Mouse (Mus musculus) heart, adult 8-10 months (tissue): ENCODE results near the gene Nfam1. TPM values are rescaled to one million over a fixed set of nuclear protein-coding genes. Genes with fewer than 3 reads are reported as not detected.
"Not testable (repeated sequence)": the region's sequence is repeated elsewhere in the genome, so short reads cannot be mapped to it uniquely, and the experiment has no call there.

Source experiments
- DNase-seq: peaks from one replicate; pipeline ENCODE4 v3.0.0; 2022; ENCODE audit warnings: low spot score
- total RNA-seq, 4 experiments: library from RNA; stranded (reverse); gene quantifications; 2 replicates each; pipeline ENCODE4 v1.2.4; 2022

Gene Nfam1
- 1 to 10 TPM; 1.1 to 4.8 (median 1.5) TPM for total RNA-seq

- DNase-seq, result peak; percentile 46
These were observed at the start of gene Nfam1 for GRCm38 (mm10) chr15:83032981-83033541. Nfam1 (minus strand) TSS chr15:83033306.

DNA sequence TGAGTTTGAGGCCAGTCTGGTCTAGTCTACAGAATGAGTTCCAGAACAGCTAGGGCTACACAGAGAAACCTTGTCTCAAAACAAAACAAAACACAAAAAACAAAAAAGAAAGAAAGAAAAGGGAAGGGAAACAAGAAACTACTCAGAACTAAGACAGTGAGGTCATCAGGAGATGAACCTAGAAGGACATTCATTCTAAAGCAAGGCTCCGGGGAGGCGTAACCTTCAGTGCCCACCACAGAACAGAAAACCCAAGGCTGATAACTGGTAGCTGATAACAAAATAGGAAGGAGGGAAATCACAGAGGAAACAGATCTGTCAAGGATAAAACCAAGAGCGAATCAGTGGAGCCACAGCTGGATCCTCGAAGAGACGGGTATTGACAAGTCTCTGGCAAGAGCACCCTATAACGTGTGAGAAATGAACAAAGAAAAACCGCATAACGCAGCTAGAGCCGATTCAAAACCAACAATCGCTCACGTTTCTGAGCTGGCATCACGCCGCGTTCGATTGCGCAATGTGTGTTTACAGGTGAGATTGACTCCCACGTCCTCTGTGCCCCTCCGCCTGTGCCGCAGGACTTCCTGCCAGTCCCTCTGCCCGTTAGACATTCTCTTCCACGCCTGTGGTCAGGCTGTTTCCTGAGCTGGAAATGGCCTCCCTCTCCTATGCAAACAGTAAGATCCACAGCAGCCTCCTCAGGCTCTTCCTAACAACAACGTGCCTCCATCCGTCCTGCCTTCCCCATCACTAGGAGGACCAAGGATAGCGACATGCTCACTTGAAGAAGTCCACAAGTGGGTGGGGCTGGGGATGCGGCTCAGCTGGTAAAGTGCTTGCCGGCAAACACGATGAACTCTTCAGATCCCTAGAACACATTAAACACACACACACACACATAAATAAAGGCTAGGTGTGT lies 42.8 kb upstream of the Nfam1 start:
- no peak for DNase-seq

DNA sequence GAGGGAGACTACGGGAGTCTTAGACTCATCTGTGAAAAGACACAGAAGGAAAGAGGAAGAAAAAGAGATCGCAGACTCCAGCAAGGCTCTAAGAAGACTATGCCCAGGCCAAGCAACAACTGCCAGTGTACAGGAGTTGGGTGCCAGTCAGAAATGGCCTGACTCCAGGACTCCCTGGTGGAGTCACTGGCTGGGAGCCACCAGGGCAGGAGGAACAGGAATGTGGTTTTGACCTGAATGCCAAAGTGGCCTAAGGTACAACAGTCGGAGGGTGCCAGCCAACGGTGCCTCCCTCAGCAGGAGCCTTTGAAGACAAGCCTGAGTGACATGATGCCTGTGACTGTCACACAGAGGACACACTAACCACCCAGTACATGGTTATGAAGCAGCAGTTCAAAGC lies 41.1 kb upstream of the Nfam1 start:
- DNase-seq, result peak; percentile 30

GRCm38 (mm10) chr15:83071752-83072151 lies 38.6 kb upstream of the Nfam1 start:
- no peak for DNase-seq

GRCm38 (mm10) chr15:83070942-83071341 lies 37.8 kb upstream of the Nfam1 start:
- peak; percentile 24 for DNase-seq

DNA sequence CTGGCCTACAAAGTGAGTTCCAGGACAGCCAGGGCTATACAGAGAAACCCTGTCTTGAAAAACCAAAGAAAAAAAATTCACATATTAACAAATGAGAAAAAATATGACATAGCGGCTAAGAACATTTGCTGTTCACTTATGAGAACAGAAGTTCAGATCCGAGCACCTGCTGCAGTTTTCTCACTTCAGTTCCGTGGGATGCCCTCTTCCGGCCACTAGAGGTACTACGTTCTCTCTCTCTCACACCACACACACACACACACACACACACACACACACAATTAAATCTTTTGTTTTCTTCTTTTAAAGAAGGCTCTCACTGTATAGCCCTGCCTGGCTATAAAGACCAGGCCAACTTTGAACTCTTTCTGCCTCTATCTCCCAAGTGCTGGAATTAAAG lies 35.2 kb upstream of the Nfam1 start:
- no peak for DNase-seq

DNA sequence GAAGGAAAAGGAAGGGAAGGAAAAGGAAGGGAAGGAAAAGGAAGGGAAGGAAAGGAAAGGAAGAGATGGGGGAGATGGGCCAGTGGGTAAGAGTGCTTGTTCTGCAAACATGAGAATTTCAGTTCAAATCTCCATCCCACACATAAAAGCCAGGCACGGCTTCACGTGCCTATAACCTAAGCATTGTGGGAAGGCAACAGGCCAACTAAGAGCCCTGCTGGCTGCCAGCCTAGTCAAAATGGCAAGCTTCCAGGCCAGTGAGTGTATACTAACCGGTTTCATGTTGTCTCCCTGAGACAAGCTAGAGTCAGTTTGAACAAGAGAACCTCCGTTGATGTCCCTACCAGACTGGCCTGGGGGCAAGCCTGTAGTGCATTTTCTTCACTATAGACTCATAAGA lies 32.4 kb upstream of the Nfam1 start:
- peak; percentile 29 for DNase-seq

DNA sequence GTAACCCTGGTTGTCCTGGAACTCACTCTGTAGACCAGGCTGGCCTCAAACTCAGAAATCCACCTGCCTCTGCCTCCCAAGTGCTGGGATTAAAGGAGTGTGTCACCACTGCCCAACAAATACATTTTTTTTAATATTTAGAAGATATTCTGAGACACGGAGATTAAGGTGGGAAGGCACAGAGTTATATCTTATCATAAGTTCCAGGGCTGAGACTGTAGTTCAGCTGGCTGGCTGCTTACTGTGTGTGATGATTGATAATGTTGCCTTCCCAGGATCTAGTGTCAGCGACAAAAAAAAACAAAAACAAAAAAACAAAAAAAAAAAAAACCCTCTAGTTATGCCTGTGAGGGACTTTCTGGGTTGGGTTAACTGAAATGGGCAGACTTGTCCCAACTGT lies 29.5 kb upstream of the Nfam1 start:
- DNase-seq, result not testable (repeated sequence)

DNA sequence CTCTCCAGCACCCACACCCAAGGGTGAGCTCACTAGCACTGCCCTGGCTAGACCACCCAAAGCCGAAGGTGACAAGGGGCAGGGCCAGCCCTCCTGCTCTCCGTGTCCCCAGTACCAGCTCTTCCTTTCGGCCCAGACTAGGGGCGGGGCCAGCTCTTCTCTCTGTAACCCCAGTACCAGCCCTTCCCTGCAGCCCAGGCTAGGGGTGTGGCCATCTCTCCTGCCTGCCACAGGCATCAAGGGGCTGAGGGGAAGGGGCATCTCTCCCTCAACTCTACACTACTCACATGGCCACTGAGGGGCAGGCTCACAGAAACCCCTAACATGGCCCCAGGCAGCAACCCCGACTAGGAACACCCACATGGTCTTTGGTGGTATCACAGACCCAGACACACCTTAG lies 28.6 kb upstream of the Nfam1 start:
- no peak for DNase-seq

GRCm38 (mm10) chr15:83059233-83059660 lies 26.1 kb upstream of the Nfam1 start:
- DNase-seq, result no peak

DNA sequence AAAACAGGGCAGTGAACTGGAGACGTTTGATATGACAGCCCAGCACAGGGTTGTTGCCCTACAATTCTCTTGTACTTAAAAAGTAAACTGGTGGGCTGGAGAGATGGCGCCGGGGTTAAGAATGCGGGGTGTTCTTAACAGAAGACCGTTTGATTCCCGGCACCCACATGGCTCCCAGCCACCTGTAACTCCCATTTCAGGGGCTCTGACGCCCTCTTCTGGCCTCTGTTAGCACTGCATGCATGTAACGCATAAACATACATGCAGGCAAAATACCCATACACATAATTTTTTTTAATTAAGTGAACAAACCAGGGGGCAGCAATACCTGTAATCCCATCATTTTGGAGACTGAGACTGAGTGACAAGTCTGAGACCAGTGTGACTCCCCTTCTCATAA lies 24.4 kb upstream of the Nfam1 start:
- DNase-seq, result no peak

DNA sequence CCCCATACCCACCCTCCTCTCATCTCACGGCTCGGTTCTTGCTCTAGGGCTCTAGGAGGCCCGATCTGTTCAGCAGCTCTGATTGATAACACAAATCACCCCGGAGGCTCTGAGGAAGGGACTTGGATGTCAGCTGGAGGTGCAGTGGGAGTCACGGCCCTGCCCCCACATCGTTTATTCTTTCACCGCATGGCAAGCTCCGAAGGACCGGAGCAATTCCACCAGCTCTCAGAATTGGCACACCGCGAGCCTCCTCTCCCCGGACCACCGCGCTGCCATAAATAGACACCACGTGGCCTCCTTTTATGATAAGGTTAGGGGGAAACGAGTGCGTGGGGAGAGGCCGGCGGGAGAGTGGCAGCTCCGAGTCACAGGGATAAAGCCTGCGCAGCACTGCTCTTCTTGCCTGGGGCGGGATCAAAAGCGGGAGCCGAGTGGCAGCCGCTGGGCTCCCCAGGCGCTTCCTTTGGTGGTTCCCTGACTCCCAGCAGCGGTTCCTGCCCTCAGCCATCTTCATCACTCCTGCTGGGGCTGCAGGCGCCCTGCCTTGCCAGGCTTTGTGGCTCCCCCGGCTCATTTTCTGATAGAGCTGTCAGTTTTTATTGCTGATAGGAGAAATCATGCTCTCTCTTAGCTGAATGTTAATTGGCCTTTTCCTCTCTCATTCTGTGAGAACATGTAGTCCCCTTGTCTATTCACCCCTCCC lies 23.4 kb upstream of the Nfam1 start:
- DNase-seq, result no peak

DNA sequence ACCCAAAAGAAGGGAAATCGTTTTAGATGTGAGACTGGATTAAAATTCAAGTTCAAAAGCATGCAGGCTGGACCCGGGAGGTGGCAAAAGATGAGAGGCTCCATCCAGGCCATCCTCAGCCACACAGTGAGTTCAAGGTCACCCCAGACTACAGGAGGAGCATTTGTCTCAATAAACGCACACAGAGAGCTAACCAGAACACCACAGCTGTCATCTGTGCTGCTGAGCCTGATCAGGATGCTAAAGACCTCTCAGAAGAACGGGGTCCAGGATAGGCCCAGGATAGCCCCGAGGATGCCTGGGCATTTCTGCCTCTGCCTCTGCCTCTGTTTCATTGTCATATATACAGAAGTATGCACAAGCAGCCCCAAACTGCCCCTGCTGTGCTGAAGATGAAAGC lies 22.5 kb upstream of the Nfam1 start:
- no peak for DNase-seq

GRCm38 (mm10) chr15:83053261-83053660 lies 20.2 kb upstream of the Nfam1 start:
- DNase-seq, result no peak

- no peak for DNase-seq
These were observed 19.4 kb upstream of the Nfam1 start for GRCm38 (mm10) chr15:83052341-83053104.

DNA sequence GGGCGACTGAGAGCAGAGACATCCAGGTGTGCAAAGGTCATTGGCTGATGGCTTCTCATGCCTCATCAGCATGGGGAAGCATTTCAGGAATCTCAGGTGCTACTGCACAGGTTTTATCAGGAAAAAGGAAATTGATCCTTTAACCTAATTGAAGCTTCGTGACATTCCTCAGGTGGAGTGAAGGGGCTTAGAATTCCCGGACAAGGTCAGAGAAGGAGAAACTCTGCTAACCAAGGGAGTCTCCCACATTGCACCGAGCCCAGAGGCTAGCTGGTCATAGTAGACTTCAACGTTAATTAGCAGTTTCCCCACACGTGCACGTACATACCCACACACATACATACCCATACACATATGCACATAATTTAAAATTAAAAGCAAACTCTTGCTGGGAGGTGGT lies 13.6 kb upstream of the Nfam1 start:
- no peak for DNase-seq

DNA sequence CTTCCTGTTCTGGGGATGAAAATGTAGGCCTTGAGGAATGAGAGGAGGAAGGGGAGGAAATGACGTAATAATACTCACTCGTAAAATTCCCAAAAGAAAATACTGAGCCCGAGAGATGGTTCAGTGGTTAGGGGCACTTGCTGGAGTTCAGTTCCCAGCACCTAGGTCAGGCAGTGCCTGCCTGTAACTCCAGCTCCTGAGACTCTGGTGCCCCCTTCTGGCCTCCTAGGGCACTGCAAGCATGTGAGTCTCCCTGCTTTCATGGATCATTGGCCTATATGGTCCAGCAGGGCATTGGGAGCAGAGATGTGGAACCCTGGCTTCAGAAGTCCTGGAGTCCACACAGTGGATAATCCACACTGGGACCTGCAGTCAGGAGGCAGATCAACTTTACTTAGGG lies 13.2 kb upstream of the Nfam1 start:
- DNase-seq, result no peak

GRCm38 (mm10) chr15:83045565-83045964 lies 12.5 kb upstream of the Nfam1 start:
- DNase-seq, result not testable (repeated sequence)

GRCm38 (mm10) chr15:83043362-83043708 lies 10.2 kb upstream of the Nfam1 start:
- DNase-seq, result no peak

DNA sequence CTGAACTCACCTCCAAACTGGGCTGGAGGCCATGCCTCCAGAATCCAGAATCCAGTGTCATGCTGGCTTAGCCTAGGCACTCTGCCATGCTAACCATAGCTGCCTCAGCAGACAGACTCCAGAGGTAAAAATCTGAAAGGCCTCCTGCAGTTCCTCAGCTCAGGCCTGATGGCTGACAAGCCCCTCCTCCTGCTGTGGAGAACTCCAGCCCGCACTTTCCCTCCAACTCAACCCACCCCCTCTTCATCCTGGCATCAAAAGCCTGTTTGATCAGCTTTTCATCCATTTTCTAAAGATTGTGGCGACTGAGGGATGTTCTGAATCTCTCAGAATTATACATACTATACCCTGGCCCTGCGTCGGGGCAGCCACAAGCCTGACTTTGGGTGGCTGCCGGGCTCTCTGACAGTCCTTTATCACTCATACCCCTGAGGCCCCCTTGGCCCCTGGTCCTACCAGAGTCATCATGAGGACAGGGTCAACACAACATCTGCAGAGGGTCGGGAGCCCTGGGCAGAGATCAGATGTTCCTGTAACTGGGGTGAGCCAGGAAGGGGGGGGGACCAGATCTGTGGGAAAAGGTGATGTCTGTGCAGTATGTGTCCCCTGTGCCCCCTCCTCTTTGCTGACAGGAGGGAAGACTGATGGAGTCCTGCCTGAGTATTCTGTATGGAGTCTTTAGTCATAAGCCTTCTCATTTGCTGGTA lies 9.7 kb upstream of the Nfam1 start:
- no peak for DNase-seq

DNA sequence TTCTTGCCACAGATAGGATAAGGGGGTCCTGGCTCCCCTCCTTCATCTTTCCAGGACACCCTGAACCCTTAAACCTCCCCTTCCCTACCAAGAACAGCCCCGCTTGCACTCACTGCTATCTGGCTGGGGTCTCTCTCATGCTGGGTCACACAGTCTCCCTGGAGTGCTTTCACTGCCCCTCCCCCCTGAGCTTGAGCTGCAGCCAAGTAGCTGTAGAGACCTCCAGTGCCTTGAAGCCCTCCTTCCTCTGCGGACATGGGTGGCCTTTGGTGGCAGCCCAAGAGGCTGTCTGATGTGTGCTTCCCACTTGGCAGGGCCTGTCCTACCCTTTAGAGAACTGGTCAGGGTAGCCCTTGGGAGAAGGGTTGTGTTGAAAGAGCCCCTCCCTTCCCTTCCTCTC lies 7.0 kb upstream of the Nfam1 start:
- no peak for DNase-seq
